10 mouse cellular contexts compared by ENCODE assay signal in the genomic region with DNA sequence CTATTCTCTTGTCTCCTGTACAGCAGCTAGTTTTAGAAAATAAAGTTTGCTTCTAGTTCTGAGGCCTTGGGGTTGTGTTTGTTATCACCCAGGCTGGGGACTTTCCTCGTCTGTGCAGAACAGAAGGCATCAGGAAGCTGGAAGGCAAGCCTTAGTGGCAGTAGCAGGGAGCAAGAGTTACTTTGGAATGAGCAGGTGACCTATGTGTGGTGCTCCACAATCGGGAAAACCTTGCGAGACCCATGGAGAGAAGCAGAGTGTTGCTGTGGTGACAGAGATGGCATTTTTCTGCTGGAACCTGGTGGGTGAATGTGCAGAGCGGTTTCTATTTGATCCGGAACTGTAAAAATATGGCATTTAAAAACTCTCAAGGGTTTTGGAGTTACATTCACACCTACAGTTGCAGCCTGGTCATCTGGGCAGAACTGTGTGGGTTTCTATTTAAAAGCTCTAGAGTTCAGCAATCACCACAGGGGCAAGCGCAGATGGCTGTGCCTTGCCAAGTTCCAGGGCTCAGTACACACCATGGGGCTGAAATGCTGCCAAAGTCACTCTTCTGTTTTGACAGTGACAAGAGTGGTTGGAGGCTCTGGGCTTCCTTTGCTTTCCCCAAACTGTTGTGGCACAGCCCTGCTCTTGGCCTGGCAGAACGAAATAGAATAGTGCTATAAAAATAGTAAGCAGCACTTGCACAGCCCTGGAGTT.
DNase-seq lines count a peak whose midpoint lies in the region; ATAC-seq lines count a peak whose summit lies in the region.
"Had no signal": no experiment of that assay in that cellular context is flagged by ENCODE, and none has a peak within 500 bp of the region (broad histone marks: within the 10 kb centered on the region; RNA-seq: fewer than 3 reads in every experiment).

No protein-coding gene starts in this region.

- no peak overlapping the region for H3K27ac ChIP-seq in hindbrain, embryonic 15.5 days (replicated peaks)
- no peak overlapping the region for H3K27ac ChIP-seq in hindbrain, embryonic 10.5 days
- H3K27ac ChIP-seq in heart, embryonic 14.5 days (replicated peaks in 1 of 2; ENCODE audit: control insufficient read depth in 1 of 2, insufficient read depth in 1 of 2, low read depth in 2 of 2, low read length in 2 of 2): peak overlapping the region; percentile 43 to 79; a peak in 3 of 4 replicates
- H3K27ac ChIP-seq: limb, embryonic 12.5 days had no signal

- H3K27me3 ChIP-seq in hindbrain, embryonic 15.5 days: no peaks in the 10 kb centered on the region
- no peaks in the 10 kb centered on the region for H3K27me3 ChIP-seq in hindbrain, embryonic 10.5 days (ENCODE audit: insufficient read depth, poor library complexity, severe bottlenecking)
- H3K27me3 ChIP-seq in heart, embryonic 14.5 days (ENCODE audit: control insufficient read depth, insufficient read depth, low read length): no peaks in the 10 kb centered on the region
- H3K27me3 ChIP-seq: CH12.LX; limb, embryonic 12.5 days had no signal

- H3K9ac ChIP-seq in hindbrain, embryonic 15.5 days: no peak overlapping the region
- H3K9ac ChIP-seq in heart, embryonic 14.5 days (ENCODE audit: low read length): no peak overlapping the region
- H3K9ac ChIP-seq: limb, embryonic 12.5 days had no signal

- WGBS in hindbrain, embryonic 15.5 days: 60% methylated on average over 7 of the region's 7 CpGs
- WGBS in hindbrain, embryonic 10.5 days: 84% methylated on average over 7 of the region's 7 CpGs
- 43% methylated on average over 7 of the region's 7 CpGs for WGBS in heart, embryonic 14.5 days

- H3K4me2 ChIP-seq in hindbrain, embryonic 15.5 days: no peak overlapping the region
- H3K4me2 ChIP-seq in heart, embryonic 14.5 days (ENCODE audit: low read length): peak overlapping the region; percentile 3; the same call in 1 of the 2 replicates
- H3K4me2 ChIP-seq: limb, embryonic 12.5 days had no signal

- H3K36me3 ChIP-seq in hindbrain, embryonic 15.5 days: no peaks in the 10 kb centered on the region
- no peaks in the 10 kb centered on the region for H3K36me3 ChIP-seq in hindbrain, embryonic 10.5 days
- no peaks in the 10 kb centered on the region for H3K36me3 ChIP-seq in heart, embryonic 14.5 days (ENCODE audit: control insufficient read depth, insufficient read depth, low read length)
- H3K36me3 ChIP-seq: limb, embryonic 12.5 days had no signal

- no peaks in the 10 kb centered on the region for H3K4me1 ChIP-seq in hindbrain, embryonic 15.5 days (replicated peaks)
- H3K4me1 ChIP-seq in hindbrain, embryonic 10.5 days (replicated peaks): 0 out of 2 replicates have a peak, but pooled peaks cover 2% of the 10 kb centered on the region
- peaks cover 6 to 27% of the 10 kb centered on the region in 2 experiments for H3K4me1 ChIP-seq in heart, embryonic 14.5 days (ENCODE audit: control insufficient read depth in 2 of 2, insufficient read depth in 2 of 2, low read length in 2 of 2)
- H3K4me1 ChIP-seq: limb, embryonic 12.5 days had no signal

- H3K9me3 ChIP-seq in hindbrain, embryonic 15.5 days: no peaks in the 10 kb centered on the region
- H3K9me3 ChIP-seq in hindbrain, embryonic 10.5 days: peaks cover 3% of the 10 kb centered on the region; the same call in 1 of the 2 replicates
- no peaks in the 10 kb centered on the region for H3K9me3 ChIP-seq in heart, embryonic 14.5 days (ENCODE audit: control insufficient read depth, low read length)
- H3K9me3 ChIP-seq: limb, embryonic 12.5 days had no signal

- ATAC-seq in hindbrain, embryonic 15.5 days (ENCODE audit: low FRiP score, low read depth): peak; percentile 75
- ATAC-seq in heart, embryonic 14.5 days (ENCODE audit: insufficient number of reproducible peaks, insufficient read depth, low FRiP score, low read depth): peak; percentile 81

- no peak overlapping the region for H3K4me3 ChIP-seq in hindbrain, embryonic 15.5 days
- no peak overlapping the region for H3K4me3 ChIP-seq in hindbrain, embryonic 10.5 days
- H3K4me3 ChIP-seq in heart, embryonic 14.5 days (ENCODE audit: control insufficient read depth in 1 of 2, insufficient read depth in 1 of 2, low read depth in 1 of 2, low read length in 2 of 2): no peak overlapping the region
- H3K4me3 ChIP-seq: limb, embryonic 12.5 days had no signal

- DNase-seq in hindbrain, embryonic 10.5 days (ENCODE audit: low spot score): no peak
- peak; percentile 88 for DNase-seq in cerebellum, adult 11-12 months
- DNase-seq in left cerebral cortex, adult 18-20 months (ENCODE audit: low spot score in 2 of 2): peak; percentile 24 to 61
- no peak for DNase-seq in kidney, postnatal 36 days
- DNase-seq in ovary, postnatal 14 days (ENCODE audit: low spot score): no peak
- no peak for DNase-seq in B cell, adult 2 months

Comparison
In these comparisons a context has a peak if more than half of its experiments do, and no peak if none do; other contexts are left out.
1. H3K27ac ChIP-seq: peak in heart, embryonic 14.5 days (2 of 2); none in hindbrain, embryonic 15.5 days (single experiment) and hindbrain, embryonic 10.5 days (single experiment).
2. DNase-seq: peak in cerebellum, adult 11-12 months (single experiment) and left cerebral cortex, adult 18-20 months (2 of 2); none in hindbrain, embryonic 10.5 days (single experiment), kidney, postnatal 36 days (0 of 2), ovary, postnatal 14 days (single experiment) and B cell, adult 2 months (0 of 2).